Mouse (Mus musculus) small intestine, adult 2 months (tissue): ENCODE data around the gene E430018J23Rik.
"Not testable (repeated sequence)": the region's sequence is repeated elsewhere in the genome, so short reads cannot be mapped to it uniquely, and the experiment has no call there.

ENCODE experiments used
- CTCF ChIP-seq: fragments of 200-500 bp; IDR thresholded peaks from 2 replicates; pipeline ENCODE4 v1.5.1; 2012; ENCODE audit warnings: low read depth, mild to moderate bottlenecking, control low read depth, inconsistent platforms, low read length, moderate library complexity, mixed read lengths; ENCODE audit not compliant: insufficient replicate concordance, insufficient read length; ENCODE audit errors: extremely low read depth
- POLR2A ChIP-seq: fragments of 200-500 bp; IDR thresholded peaks from 2 replicates; pipeline ENCODE4 v1.6.1; 2012; ENCODE audit warnings: low read depth, mild to moderate bottlenecking, control low read depth, inconsistent platforms, low read length, moderate library complexity

DNA sequence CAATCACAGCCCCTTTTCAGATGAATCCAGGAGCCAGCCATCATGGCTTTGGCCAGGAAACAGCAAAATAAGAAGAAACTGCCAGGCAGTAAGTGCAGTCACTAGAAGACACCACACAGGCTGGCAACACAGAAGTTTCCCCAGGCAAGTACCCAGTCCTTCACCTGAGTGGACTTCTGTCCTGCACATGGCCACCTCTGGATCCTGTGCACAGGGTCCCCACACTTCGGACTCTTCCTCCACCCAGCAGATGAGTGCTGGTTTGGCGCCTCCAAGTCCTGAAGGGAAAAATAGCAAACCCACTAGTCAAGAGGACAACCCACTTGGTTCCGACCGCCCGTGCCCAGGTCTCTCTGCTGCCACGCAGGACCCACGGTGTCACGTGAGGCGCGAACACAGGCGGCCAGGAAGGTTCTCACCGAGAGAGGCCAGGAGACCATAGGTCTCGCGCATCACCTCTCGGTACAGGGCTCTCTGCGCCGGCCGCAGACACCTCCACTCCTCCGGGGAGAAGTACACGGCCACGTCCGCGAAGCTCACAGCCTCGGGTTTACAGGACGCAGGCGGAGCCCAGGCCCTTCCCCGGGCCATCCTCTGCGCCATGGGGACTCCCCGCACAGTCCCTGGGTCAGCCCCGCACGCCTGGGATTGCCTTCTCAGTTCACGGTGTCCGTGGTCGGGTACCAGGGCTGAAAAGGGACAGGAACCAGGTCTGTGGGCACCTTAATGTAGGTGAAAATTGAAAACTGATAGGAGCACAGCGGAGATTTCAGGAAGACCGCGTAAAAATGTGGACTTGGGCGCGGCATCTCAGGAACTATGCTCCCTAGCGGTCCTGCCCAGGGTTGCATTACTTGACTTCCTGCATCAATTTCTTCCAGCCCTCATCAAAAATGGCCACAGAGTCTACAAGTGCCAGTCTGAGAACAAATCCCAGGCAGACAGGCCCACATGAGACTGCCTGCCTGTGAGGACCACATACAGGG, 12.9 kb upstream of the E430018J23Rik start, which contains the start of gene Zfp764:
- TF ChIP-seq POLR2A: not testable (repeated sequence)
- TF ChIP-seq CTCF: peak; percentile 76
